Mouse (Mus musculus) liver, embryonic 15.5 days (tissue): ENCODE data around the gene Nln. TPM values are rescaled to one million over a fixed set of nuclear protein-coding genes. Genes with fewer than 3 reads are reported as not detected.

Experiments used
- ATAC-seq: fragments of 200-750 bp; cut with Nextera tagmentation; 2 replicates; pipeline ENCODE4 v1.8.0; 2017; ENCODE audit warnings: moderate number of reproducible peaks, mild to moderate bottlenecking, moderate library complexity; ENCODE audit not compliant: insufficient read depth
- H3K27ac ChIP-seq: fragments of 300-500 bp; sonication (generic); replicated peaks from 2 replicates; pipeline ENCODE4 v1.5.1; 2015; ENCODE audit warnings: mild to moderate bottlenecking, inconsistent platforms
- H3K27me3 ChIP-seq: fragments of 300-500 bp; sonication (generic); 2 replicates; pipeline ENCODE4 v1.6.1; 2015; ENCODE audit warnings: mild to moderate bottlenecking, inconsistent platforms
- H3K36me3 ChIP-seq: fragments of 300-500 bp; sonication (generic); replicated peaks from 2 replicates; pipeline ENCODE4 v1.6.1; 2015; ENCODE audit warnings: moderate library complexity, mild to moderate bottlenecking, inconsistent platforms
- H3K4me1 ChIP-seq: fragments of 300-500 bp; sonication (generic); replicated peaks from 2 replicates; pipeline ENCODE4 v1.6.1; 2015; ENCODE audit warnings: inconsistent platforms
- H3K4me2 ChIP-seq: fragments of 300-500 bp; sonication (generic); 2 replicates; pipeline ENCODE4 v1.6.1; 2015; ENCODE audit warnings: moderate library complexity, mild to moderate bottlenecking, inconsistent platforms
- H3K4me3 ChIP-seq: fragments of 300-500 bp; sonication (generic); replicated peaks from 2 replicates; pipeline ENCODE4 v1.5.1; 2015; ENCODE audit warnings: mild to moderate bottlenecking, inconsistent platforms
- H3K9ac ChIP-seq: fragments of 300-500 bp; sonication (generic); 2 replicates; pipeline ENCODE4 v1.6.1; 2015; ENCODE audit warnings: moderate library complexity, mild to moderate bottlenecking, inconsistent platforms
- H3K9me3 ChIP-seq: fragments of 300-500 bp; sonication (generic); replicated peaks from 2 replicates; pipeline ENCODE4 v1.6.1; 2016; ENCODE audit warnings: inconsistent platforms
- WGBS: fragments of 180-500 bp; shearing (Covaris S2); methylation state at CpG from one replicate; pipeline ENCODE4 v1.1.7; 2015; ENCODE audit warnings: mixed read lengths; ENCODE audit not compliant: insufficient replicate concordance; 5-methylcytosine and 5-hydroxymethylcytosine counted together
- polyA plus RNA-seq: library from polyadenylated mRNA; unstranded; fragments of >200 nt; fragmentation: Nextera tagmentation; extraction: Ambion mirVana; gene quantifications from 2 replicates; pipeline ENCODE4 v1.2.1, GENCODE M21; 2015

Gene Nln
- polyA plus RNA-seq, 1 experiment from 2014 or later, result 12.8 TPM

GRCm38 (mm10) chr13:103978286-103978866, 131.0 kb downstream of the Nln start:
- WGBS, result 44% methylated on average over 5 of the region's 5 CpGs

GRCm38 (mm10) chr13:103977844-103978243, 131.6 kb downstream of the Nln start:
- H3K27ac ChIP-seq, result no peak overlapping the region
- no peak overlapping the region for H3K9ac ChIP-seq
- H3K4me2 ChIP-seq, result no peak overlapping the region
- H3K27me3 ChIP-seq, result no peaks in the 10 kb centered on the region
- H3K4me1 ChIP-seq, result no peaks in the 10 kb centered on the region
- ATAC-seq, result no peak
- WGBS, result 57% methylated on average over 6 of the region's 6 CpGs
- H3K9me3 ChIP-seq, result no peaks in the 10 kb centered on the region
- H3K36me3 ChIP-seq, result no peaks in the 10 kb centered on the region
- H3K4me3 ChIP-seq, result no peak overlapping the region

More at GRCm38 (mm10) chr13:103978286-103978866, 131.0 kb downstream of the Nln start:
- H3K9ac ChIP-seq, result no peak overlapping the region
- ATAC-seq, result no peak
- H3K27ac ChIP-seq, result no peak overlapping the region
- H3K4me1 ChIP-seq, result no peaks in the 10 kb centered on the region
- H3K27me3 ChIP-seq, result no peaks in the 10 kb centered on the region
- H3K9me3 ChIP-seq, result no peaks in the 10 kb centered on the region
- no peak overlapping the region for H3K4me3 ChIP-seq
- no peak overlapping the region for H3K4me2 ChIP-seq
- no peaks in the 10 kb centered on the region for H3K36me3 ChIP-seq

- Histone ChIP-seq H3K27ac (no peak overlapping the region), H3K4me1 (no peaks in the 10 kb centered on the region), H3K9me3 (no peaks in the 10 kb centered on the region), H3K4me3 (no peak overlapping the region), H3K4me2 (no peak overlapping the region), H3K27me3 (no peaks in the 10 kb centered on the region), H3K36me3 (no peaks in the 10 kb centered on the region), H3K9ac (no peak overlapping the region)
- no peak for ATAC-seq
- WGBS, result 60% methylated on average over 4 of the region's 4 CpGs
These were observed 133.2 kb downstream of the Nln start for GRCm38 (mm10) chr13:103976181-103976724.

- Histone ChIP-seq H3K27ac (no peak overlapping the region), H3K27me3 (no peaks in the 10 kb centered on the region), H3K9ac (no peak overlapping the region), H3K9me3 (no peaks in the 10 kb centered on the region), H3K4me1 (no peaks in the 10 kb centered on the region), H3K4me3 (no peak overlapping the region), H3K4me2 (no peak overlapping the region), H3K36me3 (no peaks in the 10 kb centered on the region)
- ATAC-seq, result no peak
- 73% methylated on average over 10 of the region's 10 CpGs for WGBS
These were observed 134.3 kb downstream of the Nln start for GRCm38 (mm10) chr13:103975101-103975500.

GRCm38 (mm10) chr13:103973977-103974376, 135.4 kb downstream of the Nln start:
- H3K9ac ChIP-seq, result no peak overlapping the region
- no peaks in the 10 kb centered on the region for H3K36me3 ChIP-seq
- H3K27ac ChIP-seq, result no peak overlapping the region
- H3K4me3 ChIP-seq, result no peak overlapping the region
- H3K9me3 ChIP-seq, result no peaks in the 10 kb centered on the region
- no peak overlapping the region for H3K4me2 ChIP-seq
- WGBS, result 18% methylated on average over 5 of the region's 5 CpGs
- H3K27me3 ChIP-seq, result no peaks in the 10 kb centered on the region
- H3K4me1 ChIP-seq, result no peaks in the 10 kb centered on the region
- ATAC-seq, result no peak

Other genes starting within 250 kb of the Nln start
- gene Erbin, start 189.1 kb downstream of the Nln start, polyA plus RNA-seq, result 4.5 and 4.9 TPM in 2 replicates
- gene Sgtb, start 127 bp upstream of the Nln start, polyA plus RNA-seq, result 0.47 and 0.70 TPM in 2 replicates
- 21.4 and 22.3 TPM in 2 replicates for gene Trappc13, start 68.9 kb upstream of the Nln start, polyA plus RNA-seq
- 8.2 and 9.1 TPM in 2 replicates for gene Trim23, start 69.2 kb upstream of the Nln start, polyA plus RNA-seq
- 52.7 and 65.2 TPM in 2 replicates for gene Cenpk, start 119.0 kb upstream of the Nln start, polyA plus RNA-seq
- gene Ppwd1, start 119.2 kb upstream of the Nln start, polyA plus RNA-seq, result 9.0 and 9.2 TPM in 2 replicates
- 0.17 and 0.28 TPM in 2 replicates for gene Adamts6, start 178.2 kb upstream of the Nln start, polyA plus RNA-seq